Mouse (Mus musculus) megakaryocyte, adult 5-6 weeks (primary cell): ENCODE data around the gene Hopx. TPM values are rescaled to one million over a fixed set of nuclear protein-coding genes. Genes with fewer than 3 reads are reported as not detected.
"Not testable (repeated sequence)": the region's sequence is repeated elsewhere in the genome, so short reads cannot be mapped to it uniquely, and the experiment has no call there.

Experiments
- ATAC-seq: 2 replicates; pipeline ENCODE4 v1.8.0; 2016; ENCODE audit warnings: mild to moderate bottlenecking, inconsistent platforms; ENCODE audit not compliant: poor library complexity, severe bottlenecking
- total RNA-seq, 2 experiments: library from RNA; stranded (forward) in 1 of 2; stranded (reverse) in 1 of 2; fragments of 153-499, 151-499 nt in 1 of 2; fragments of 221-1000, 200-1000 nt in 1 of 2; gene quantifications; 2 replicates each; pipeline versions ENCODE4 v1.2.3 to v1.2.4; 2015 to 2017

Hopx gene
- total RNA-seq, 2 experiments from 2014 or later, result 35.5 to 127 TPM

GRCm38 (mm10) chr5:77102522-77103365, 12.2 kb downstream of the Hopx start:
- ATAC-seq, result no peak

DNA sequence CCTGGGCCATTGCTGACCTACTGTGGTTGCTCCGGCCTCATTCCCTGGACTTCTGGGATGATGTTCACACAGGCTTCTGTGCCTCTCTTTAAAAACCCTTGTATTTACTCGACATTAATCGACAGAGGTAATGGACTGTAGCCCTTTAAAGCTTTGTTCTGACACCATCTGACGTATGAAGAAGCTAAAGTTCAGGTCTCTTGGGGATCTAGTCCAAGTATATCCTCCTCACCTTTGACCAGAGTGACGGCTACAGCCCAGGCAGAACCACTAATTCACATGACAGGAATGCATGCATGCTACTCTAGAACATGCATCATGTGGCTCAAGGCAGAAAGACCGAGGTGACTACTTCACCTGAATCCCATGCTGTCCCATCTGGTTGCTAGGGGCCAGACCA, 14.2 kb downstream of the Hopx start:
- ATAC-seq, result no peak

GRCm38 (mm10) chr5:77099997-77100380, 14.9 kb downstream of the Hopx start:
- ATAC-seq, result no peak

DNA sequence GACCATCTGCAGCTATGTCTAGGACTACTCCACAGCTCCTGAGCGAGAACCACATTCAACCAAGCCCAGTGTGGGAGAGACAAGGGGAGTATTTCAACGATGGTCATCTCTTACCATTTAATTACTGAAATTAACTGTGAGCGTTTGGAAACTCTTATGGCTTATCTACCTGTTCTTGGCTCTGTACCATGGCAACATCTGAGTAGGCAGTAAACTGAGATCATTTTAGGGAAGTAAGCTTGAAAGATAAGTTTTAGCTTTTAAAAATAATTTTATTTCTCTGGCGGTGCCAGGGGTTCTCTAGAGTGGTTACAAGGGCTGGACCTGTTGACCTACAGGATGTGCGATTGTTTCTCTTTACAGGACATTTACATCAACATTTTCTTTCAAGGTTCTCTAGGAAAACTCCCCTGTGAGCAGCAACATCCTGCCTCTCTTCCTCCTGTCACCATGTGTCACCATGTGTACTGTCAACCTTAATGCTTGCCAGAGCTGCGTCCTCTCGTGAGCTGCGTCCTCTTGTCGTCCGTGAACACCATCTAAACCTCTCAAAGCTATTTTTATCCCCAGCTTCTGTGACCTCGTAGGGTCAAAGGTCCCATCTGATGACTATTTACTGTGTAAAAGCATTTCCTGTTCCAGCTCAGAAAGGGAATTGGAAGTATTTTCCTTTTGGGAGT, 15.5 kb downstream of the Hopx start:
- ATAC-seq, result 0 out of 2 replicates have a peak, but pooled peaks have one; percentile 6

DNA sequence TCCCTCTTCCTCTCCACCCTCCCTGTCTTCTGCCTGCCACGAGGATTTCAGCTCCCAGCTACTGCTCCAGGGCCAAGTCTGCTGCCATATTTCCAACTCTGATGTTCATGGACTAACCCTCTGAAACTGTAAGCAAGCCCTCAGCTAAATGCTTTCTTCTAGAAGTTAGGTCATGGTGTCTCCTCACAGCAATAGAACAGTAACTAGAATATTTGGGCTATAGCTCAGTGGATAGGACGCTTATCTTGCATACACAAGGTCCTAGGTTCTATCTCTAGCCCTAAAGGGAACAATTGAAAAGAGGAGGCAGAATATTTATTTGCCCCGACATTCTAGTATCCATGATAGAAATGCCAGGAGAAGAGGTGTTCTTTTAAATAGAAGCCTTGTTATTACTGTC, 16.0 kb downstream of the Hopx start:
- no peak for ATAC-seq

DNA sequence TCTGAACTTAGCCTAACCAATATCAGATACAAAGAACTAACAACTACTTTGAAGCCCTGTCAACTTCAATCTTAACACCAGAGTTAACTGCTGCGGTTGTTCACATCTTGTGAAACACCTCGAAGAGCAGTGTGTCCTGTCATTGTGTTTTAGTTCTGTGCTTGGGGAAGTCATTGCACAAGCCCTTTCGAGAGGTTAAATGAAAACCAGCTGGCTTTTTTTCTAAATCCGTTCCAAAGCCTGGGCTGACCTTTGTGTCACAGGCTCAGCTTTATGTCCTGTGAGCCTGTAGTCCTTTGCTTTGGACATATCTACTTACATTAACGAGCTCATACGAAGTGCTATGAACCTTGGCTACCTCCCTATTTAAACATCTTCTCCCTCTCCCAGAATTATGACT, 17.2 kb downstream of the Hopx start:
- peak; percentile 58 for ATAC-seq

- ATAC-seq, result not testable (repeated sequence)
Measured at GRCm38 (mm10) chr5:77096194-77096593, 18.7 kb downstream of the Hopx start.

DNA sequence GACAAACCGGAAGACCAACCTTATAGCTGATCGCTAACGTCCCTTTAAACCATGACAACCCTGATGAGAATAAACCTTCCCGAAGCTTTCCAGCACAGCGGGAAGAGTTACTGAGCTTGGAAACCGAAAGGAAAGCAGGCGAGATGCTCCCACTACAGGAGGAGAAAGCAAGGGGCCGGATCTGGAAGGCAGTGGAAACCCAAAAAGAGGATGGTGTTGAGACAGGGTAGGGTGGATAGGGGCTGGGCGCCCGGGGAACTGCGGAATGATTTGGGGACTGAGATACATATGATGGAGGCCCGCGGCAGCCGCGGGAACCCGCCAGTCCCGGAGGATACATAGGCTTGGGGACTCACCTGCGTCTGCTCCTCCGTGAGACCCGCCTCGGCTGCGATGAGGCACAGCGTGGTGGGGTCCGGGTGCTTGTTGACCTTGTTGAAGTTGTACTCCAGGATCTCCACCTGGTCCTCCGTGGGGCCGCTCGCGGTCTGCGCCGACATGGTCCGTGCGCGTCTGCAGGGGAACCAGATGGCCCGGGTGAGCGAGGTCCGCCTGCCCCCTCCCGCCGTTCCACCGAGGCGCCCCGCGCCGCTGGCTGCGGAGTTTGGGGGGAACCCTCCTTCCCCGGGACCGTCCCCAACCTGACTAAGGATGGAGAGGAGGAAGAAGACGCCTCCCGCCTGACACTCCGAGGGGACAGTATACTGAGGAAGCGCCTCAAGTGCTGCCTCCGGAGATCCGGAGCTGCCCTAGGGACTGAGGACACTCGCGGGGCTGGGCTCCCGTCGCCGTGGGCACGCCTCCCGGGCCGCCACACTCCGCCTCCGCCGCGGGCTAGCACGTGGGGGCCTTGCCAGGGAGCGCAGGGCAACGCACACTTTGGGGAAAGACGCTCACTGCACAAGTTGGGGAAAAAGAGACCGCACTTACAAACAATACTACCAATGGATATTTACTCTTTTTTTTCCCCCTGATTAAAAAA, 20.1 kb downstream of the Hopx start:
- ATAC-seq, result peak; percentile 79

DNA sequence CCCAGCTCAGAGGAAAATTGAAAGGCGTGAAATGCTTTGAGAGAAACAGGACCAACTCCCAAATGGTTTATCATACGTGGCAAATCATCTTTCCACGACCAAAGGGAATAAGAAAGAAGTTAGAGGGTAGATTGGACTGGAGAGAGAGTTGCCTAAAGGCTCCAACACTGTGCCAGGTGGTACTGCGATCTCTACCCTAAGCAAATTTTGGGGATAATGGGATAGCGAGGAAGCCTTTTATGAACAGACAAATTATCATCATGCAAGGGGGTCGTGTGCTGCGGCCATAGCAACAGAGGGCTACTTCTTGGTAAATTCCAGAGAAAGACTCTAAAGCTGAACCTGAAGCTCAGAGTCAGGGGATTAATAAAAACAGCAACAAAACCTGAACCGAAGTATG, 21.0 kb downstream of the Hopx start:
- ATAC-seq, result no peak

DNA sequence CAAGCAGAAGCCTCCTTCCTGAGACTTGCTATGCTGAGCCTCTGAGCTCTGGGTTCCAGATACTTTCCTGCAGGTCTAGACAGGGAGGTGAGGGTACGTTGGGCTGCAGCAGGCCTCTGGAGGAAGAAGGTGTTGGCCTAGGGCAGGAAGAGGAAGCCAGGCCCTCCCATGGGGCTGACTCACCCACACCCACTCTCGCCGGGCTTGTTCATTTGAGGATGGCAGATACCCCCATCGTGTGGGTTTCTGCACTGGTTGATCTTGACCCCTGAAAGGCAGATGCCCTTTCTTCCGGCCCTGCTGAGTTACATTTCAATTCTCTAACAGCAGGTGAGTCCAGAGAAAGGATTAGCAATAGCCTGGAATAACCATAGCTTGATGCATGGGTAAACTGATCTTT, 22.4 kb downstream of the Hopx start:
- peak; percentile 50 for ATAC-seq

DNA sequence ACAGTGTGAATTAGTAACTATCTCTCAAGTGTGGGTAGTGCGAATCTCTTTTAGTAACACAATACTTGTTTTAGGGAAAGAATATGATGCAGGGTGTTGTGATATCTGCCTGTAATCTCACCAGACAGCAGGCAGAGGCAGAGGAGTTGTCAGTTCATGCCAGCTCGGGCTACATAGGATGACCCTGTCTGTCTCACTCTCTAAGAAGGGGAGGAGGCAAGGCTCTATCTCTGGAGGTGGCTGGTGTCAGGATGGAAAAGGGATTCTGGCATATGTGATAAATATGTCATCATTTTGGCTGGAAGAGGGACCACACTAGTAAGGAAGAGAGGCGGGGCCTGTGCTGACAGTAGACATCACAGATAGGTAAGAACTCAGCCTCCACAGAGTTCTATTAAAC, 23.0 kb downstream of the Hopx start:
- no peak for ATAC-seq

GRCm38 (mm10) chr5:77090521-77091096, 24.3 kb downstream of the Hopx start:
- no peak for ATAC-seq

DNA sequence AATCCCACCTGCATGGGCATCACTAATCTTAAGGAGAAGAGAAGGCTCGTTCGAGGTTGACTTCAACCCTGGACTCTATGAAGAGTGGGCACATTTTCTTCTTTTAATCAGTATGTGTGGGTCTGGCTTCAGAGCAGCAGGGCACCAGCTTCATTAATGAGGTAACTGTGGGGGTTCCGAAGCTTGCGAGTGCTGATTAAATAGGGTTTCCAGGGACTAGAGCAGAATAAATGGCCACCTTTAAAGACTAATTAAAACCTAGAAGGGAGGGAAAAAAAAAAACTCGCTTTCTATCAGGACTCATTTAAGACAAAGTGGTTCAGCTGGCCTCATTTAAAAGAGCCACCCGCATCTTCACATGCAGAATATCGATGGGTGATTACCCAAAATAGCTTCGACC, 25.0 kb downstream of the Hopx start:
- no peak for ATAC-seq

- ATAC-seq, result peak; percentile 70
Measured at GRCm38 (mm10) chr5:77089294-77089693, 25.6 kb downstream of the Hopx start.

GRCm38 (mm10) chr5:77087122-77087521, 27.8 kb downstream of the Hopx start:
- no peak for ATAC-seq

GRCm38 (mm10) chr5:77086541-77086940, 28.4 kb downstream of the Hopx start:
- ATAC-seq, result no peak

GRCm38 (mm10) chr5:77085753-77086450, 29.0 kb downstream of the Hopx start:
- ATAC-seq, result no peak

GRCm38 (mm10) chr5:77084418-77084817, 30.5 kb downstream of the Hopx start:
- no peak for ATAC-seq

GRCm38 (mm10) chr5:77082735-77083134, 32.2 kb downstream of the Hopx start:
- no peak for ATAC-seq

GRCm38 (mm10) chr5:77080761-77081160, 34.2 kb downstream of the Hopx start:
- ATAC-seq, result no peak
